Mouse (Mus musculus) regulatory T cell (primary cell): ENCODE measurements around the gene Sft2d2.

Experiments used
- in situ Hi-C: fragments of 300-600 bp; cut with MboI, MseI; formaldehyde crosslinking; loops from one replicate; pipeline ENCODE4 v1.15.1; 2025; ENCODE audit warnings: high pct_unique_total_duplicates

The Sft2d2 gene

DNA sequence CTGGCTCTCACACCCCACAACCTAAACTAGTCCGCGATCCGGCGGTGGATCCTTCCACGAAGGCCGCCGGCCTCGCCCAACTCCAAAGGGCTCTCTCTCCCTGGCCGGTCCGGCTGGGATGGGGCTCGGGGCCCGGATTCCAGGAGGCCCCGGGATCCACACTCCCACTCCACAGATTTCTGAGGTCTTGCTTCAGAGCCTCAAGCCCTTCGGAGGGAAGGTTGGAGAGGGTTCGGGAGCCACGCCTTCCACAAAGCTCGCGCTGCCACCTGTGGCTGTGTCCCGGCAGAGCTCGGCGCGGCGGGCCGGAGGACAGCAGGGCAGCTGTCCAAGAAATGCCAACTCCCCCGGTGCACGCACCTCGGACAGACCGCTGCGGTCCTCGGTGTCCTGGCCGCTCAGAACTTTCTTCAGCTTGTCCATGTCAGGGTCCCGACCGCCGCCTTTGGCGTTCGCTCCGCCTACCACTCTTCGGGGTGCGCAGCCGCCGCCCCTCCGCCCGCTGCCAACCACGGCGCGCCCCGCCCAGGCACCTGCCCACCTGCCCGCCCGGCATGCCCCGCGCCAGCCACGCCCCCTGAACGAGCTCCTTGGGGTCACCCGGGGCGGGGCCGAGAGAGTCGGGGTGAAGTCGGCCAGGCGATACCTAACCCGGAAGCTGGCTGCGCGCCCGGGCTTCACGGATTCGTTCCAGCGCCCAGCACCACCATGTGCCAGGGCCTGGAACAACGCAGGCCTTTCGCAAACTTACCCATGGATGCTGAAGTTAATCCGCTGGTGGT lies at the start of gene Sft2d2:
Gene Sft2d2 (minus strand): TSS at position 559 of the 782 bp plus-strand sequence.
- in situ Hi-C loops = loop anchor here (5.0 kb wide), 1 partner anchor 43 kb away; the partner anchor contains the start of gene Tiprl

DNA sequence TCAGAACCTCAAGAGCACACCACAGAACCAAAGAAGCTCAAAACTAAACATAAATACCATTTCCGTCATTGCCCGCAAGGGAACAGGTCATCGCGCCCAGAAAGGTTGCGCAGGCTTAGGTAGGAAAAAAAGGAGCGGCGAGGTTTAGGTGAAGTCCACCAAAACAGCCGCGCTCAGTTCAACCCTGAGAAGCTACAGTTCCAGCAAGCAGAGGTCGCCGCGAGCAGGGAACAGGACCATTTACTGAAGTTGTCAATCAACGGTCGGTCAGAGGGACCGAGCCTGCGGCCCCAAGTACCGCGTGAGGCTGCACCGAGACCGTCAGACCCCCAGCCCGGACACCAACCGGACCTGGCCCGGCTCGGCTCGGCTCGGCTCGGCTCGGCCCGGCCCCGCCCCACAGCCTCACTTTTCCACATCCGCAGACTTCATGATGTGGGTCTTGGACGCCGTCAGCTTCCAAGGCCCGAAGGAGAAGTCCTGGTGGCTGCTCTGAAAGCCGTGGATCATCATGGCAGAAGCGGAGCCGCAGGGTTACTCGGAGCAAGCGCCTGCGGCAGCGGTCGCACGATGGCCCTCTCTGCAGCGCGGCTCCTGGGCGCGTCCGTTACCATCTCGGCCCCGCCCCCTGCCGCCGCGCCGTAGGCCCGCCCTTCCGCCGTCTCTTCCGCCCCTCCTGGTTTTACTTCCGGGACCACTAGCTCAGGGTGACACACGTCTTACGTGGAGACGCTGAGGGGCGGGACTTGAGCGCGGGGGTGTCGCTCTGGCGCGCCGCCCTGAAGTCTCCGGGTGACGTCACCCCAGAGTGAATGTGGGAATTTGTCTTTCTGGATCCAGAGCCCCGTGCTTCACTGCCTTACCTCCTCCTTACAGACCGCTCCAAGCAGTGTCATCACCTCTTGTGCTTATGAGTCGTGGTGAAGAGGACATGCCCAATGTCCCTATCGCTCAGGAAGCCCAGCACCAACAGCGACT lies 42.4 kb upstream of the Sft2d2 start, which contains the start of gene Tiprl:
Gene Tiprl (minus strand): TSS at position 676 of the 978 bp plus-strand sequence.
- in situ Hi-C loops = loop anchor here (5.0 kb wide), 1 partner anchor 44 kb away; the partner anchor contains the start of gene Sft2d2

DNA sequence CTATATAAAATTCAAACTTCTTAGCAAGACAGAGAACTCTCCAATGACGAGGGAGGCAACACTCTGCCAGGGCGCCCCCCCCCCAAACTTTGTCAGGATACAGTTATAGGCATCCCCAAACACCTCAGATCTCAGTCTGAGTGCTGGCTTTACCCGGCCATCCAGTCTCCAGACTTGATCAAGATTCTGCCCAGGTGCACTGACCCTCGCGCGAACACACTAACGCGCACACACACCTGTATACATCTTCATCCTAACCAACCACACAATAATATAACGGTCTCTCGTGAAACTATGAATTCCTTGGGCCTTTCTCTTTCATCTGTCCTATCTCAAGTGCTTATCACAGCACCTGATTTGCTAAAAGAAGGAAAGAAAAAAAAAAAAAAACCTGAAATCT lies 41.6 kb upstream of the Sft2d2 start:
- in situ Hi-C loops = loop anchor here (5.0 kb wide), 1 partner anchor 44 kb away; the partner anchor contains the start of gene Sft2d2

DNA sequence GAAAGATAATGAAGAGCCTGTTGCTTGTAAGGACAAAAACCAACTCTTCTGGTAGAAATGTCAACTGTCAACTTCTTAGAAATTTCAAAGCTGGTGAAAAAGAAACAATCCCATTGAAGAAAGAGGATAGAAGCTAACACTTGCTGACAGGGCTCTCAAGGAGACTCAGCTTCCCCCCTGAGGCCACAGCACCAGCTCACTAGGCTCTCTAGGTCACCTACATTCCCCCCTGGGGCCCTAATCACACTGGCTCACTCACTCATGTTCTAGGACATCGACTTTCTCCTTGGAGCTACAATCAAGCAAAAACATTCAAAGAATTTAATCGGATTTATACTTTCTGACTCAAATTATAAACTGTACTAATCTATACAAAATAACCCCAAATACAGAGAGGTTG lies 39.6 kb upstream of the Sft2d2 start:
- in situ Hi-C loops = no loop called here

DNA sequence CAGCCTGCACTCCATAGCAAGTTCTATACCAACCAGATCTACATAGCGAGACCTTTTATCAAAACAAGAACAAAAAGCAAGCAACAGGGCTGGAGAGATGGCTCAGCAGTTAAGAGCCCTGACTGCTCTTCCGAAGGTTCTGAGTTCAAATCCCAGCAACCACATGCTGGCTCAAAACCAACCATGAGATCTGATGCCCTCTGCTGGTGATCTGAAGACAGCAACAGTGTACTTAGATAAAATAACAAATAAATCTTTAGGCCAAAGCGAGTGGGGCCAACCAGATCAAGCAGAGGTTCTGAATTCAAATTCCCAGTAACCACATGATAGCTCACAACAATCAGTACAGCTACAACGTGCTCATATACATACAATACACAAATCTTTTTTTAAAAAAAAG lies 36.5 kb upstream of the Sft2d2 start:
- in situ Hi-C loops = no loop called here

DNA sequence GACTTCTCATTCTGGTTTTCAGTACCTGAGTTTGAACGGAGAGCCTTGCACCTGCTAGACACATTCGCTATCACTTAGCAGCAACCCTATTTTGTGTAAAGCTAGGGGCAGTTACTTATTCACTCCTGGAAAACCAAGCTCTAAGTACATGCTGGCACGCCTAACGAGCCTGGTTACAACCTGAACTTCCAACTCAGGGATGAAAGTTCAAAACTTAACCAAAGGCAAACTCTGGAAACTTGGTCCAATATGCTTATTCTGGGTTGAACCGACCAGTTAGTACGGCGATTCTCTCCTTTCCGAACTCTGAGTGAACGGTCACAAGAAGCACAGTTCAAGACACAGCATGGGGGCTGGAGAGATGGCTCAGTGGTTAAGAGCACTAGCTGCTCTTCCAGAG lies 35.3 kb upstream of the Sft2d2 start:
- in situ Hi-C loops = no loop called here

DNA sequence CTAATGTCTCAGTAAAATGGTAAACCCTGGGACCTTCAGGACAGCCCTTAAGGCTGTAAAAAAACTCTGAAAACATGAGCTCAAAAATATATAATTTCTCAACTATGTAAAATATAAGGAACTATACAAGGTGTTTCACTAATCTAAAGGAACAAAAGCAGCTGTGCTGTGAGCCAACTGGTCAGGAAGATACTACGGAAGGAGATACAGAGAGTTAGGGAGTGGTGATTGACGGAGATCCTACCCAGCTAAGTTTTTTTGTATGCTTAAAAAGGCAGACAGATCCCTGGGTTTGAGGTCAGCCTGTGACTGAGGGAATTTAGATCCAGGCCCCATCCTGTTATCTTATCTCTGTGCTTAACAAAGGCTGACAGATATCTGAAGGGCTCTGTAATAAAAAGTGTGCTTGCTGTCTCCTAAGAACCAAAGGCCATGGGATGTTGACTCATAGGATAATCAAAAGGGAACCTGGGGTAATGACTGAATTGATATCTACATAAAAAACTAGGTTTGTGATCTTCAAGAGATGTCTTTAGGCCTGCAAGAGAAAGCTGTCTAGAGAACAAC lies 22.9 kb upstream of the Sft2d2 start:
- in situ Hi-C loops = no loop called here

DNA sequence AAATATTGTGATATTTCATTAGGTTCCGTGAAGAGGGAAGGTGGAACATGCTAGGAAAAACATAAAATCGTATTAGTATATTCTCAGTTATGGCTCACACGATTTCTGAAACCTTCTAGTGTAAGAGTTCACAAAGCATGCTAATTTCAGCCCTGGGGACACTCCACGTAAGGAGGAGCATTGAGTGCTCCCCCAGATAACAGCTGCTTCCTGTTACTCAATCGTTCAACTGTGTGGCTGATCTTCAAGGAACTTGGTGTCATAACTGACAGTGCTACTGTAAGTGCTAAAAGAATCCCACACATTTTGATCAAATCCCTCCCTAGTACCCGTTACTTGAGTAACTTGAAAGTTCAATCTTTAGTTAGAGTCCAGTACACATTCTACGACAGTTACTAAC lies 21.6 kb upstream of the Sft2d2 start:
- in situ Hi-C loops = no loop called here

DNA sequence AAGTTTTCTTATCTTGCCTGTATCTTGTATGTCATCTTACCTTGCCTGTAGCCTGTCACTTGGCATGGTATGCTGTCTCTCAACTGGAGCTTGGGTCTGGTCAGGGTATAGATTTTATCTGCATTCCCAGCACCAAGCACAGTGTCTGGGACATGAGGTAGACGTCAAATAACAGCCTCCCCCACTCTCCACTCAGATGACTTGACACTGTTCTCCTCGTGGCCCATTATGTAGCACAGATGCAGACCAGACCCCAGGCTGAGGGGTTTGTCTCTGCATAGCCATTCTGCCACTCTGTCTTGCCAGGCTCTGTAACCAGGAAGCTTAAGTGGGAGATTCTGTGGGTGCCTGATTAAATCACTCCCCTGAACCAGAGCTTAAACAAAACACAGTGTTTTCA lies 11.4 kb upstream of the Sft2d2 start:
- in situ Hi-C loops = no loop called here

DNA sequence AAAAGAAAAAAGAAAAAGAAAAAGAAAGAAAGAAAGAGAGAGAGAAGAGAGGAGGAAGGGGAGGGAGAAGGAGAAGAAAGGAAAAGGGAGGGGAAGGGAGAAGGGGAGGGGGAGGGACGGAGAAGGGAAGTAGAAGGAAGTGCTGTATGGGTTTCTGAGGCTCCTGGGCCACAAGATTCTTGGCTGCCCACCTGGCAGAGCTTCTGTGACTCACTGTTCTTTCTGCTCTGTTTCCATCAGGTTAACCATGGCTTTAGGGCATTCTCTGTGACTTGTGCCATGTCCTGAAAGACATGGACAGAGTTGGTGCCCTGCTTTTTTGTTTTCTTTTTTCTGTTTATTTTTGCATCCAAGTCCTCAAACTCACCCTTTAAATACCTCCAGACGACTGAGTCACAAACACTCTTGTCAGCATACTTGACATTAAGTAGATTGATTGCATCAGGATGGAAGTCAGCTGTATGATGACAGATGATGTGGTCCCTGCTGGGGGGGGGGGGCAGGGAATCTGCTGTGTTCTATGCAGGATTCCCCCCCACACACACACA lies 9.3 kb upstream of the Sft2d2 start:
- in situ Hi-C loops = no loop called here

DNA sequence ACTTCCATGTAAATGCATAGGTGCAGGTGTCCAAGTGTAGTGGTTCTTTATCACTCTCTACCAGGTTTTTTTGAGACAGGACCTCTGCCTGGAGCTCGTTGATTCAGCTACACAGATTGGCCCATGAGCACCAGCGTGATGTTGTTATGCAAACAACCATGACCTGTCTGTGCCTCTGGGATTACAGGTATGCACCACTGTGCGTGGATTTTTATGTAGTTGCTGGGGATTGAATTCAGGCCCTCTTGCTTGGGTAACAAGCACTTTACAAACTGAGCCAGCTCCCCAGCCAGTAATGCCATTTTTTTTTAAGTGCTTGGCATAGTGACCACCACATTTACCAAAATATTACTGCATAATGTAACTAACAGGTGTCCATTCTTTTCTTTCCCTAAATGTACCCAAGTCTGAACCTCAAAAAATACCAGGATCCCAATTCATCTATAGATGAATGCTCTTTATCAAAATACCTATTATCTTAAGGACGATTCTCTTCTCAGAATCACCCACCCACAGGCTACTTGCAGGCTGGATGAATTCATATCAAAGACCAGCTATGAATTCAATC lies 7.3 kb upstream of the Sft2d2 start:
- in situ Hi-C loops = no loop called here

DNA sequence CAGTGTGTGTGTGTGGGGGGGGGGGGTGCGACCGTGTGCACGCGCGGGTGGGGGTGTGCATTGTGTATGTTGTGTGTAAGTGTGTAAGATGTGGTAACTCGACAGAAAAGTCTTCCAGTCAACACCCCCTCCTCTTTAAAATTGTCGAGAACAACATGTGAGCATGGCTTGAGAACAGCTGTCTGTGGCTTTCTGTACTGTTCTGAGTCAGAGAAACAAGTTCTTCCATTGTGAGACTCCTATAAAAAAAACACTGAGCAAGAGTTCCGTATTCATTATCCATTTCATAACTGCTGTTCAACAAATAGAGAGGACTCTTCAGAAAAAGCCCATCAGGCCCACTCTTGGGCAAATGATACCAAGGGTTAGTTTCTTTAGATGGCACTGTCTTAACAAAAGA lies 6.5 kb upstream of the Sft2d2 start:
- in situ Hi-C loops = no loop called here

DNA sequence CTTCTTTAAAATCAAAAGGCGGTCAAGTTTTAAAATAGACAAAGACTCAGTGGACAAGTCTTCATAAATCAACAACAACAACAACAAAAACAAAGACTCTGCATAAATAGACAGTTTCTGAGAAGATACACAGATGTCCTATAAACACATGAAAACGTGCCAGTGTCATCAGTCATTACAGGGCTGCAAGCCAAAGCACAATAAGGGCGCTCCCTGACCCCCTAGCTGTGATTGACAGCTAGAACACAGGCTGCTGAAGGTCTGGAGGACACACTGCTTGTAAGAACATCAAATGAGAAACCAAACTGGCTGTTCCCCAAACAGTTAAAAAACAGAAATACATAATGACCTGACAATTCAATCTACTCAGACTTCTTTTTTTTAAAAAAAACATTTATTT lies 5.4 kb upstream of the Sft2d2 start:
- in situ Hi-C loops = no loop called here

DNA sequence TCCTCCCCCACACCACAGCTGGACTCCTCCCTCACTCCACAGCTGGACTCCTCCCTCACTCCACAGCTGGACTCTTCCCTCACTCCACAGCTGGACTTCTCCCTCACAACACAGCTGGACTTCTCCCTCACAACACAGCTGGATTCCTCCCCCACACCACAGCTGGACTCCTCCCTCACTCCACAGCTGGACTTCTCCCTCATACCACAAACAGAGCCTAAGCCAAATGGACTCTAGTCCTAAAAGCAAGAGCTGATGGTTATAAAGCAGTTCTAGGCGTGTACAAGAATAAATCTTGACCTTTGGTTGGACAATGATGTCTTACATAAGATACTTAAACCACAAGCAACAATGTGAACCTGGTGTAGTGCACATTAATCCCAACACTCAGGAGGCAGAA lies 4.7 kb upstream of the Sft2d2 start:
- in situ Hi-C loops = no loop called here

DNA sequence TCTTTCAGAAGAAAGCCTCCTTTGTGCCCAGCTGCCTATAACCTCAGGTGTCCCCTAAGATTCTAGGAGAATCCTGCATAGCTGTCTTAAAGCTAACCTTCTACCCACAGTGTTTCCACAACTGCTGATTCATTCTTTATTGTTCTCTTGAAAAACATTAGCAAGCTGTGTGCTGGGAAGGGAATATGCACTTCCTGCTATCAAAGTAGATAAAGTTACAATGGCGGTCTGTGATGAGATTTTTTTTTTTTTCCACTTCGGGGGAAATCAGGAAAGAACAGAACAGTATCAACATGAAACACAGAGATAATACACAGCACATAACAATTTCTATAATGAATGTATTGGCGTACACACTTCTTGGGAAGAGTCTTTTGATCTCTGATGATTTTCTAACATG lies 3.6 kb upstream of the Sft2d2 start:
- in situ Hi-C loops = no loop called here

DNA sequence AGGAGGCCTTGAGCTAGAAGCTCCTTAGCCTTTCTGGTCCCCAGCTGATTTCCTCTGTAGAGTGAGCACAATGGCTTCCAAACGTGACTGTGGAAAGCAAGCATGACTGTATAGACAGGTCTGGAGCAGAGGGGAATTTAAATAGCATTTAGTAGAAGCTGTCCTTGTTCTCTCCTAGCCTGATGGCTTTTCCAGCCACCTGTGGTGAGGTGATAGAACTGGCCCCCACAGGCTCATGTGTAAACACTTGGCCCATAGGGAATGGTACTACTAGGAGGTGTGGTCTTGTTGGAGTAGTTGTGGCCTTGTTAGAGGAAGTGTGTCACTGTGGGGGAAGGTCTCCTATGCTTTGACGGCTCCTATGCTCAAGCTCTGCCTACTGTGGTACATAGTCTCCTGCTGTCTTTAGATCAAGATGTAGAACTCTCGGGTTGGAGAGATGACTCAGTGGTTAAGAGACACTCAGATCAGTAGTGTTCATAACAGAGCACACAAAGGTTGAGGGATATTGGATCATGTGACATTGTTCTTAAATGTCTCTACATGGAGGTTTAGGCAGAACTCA lies 1.2 kb upstream of the Sft2d2 start:
- in situ Hi-C loops = no loop called here

DNA sequence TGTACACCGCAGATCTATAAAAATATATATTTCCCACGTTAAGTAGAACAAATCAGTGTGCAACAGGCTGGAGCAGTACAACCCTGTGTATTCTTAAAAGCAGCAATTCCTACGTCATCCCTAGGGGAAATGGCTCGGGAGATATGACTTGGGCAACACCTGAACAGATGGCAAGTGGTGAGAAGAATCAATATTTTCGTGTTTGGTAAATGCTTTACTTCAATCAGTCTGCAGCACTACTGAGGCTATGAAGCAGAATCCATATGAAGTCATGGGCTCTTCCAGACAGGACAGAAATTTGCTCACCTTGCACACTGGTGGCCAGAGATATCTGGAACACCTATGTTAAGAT lies 400 bp upstream of the Sft2d2 start:
- in situ Hi-C loops = loop anchor here (5.0 kb wide), 1 partner anchor 43 kb away; the partner anchor contains the start of gene Tiprl

DNA sequence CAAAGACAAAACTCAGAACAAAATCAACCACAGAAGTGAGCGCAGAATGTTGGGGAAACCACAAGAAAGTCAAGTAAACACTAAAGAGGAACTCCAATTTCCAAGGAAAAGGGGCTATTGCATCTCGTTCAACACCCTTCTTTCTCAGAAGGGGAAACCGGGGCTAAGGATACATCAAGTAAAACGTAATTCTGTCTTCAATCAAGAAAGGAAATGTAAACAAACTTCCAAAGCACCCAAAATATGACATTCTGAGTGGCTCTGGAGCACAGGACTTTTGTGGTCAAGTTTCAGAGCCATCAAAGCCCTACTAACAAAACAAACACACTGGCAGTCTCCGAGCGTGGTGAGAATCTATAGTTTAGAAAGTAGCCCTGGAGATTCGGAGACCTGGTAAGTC lies 812 bp downstream of the Sft2d2 start:
- in situ Hi-C loops = loop anchor here (5.0 kb wide), 1 partner anchor 44 kb away; the partner anchor contains the start of gene Tiprl

DNA sequence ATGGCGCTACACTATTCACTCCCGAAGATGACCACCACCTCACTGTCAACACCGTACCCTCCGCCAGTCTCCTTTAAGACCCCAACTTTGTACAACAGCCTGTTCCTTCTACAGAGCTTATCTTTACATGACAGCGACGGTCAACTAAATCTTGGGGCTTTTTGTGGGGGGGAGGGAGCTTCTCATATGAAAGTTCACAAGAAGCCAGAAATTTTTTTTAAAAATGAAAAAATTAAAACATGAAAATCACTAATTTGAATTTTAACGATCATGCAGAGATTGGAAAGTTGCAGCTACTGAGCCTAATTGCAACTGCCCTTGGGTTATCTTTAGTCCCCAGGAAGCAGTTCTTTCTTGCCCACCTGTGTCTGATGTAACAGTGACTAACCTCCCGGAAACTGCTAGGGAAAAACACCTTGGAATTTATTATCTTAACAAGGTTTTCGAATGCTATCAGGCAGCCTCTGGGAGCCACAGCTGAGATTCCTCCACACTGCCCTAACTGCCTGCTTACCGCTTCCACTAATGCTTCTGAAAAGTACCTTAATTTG lies 1.4 kb downstream of the Sft2d2 start:
- in situ Hi-C loops = loop anchor here (5.0 kb wide), 1 partner anchor 45 kb away; the partner anchor contains the start of gene Tiprl

DNA sequence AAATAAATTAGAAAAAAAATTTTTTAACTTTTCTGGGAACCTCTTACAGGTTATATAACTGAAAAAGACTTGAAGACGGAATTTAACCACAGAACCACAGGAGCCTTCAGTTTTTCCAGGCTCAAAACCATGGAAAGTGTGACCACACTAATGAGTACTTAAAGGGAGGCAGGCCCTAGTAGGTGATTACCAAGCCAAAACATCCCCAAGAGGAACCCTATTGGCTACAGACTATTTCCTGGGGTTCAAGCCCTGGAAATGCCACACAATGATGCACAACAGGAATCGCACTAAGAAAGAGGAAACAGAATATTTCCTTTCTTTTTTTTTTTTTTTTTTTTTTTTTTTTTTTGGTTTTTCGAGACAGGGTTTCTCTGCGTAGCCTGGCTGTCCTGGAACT lies 2.1 kb downstream of the Sft2d2 start:
- in situ Hi-C loops = loop anchor here (5.0 kb wide), 1 partner anchor 45 kb away; the partner anchor contains the start of gene Tiprl
